22 mouse cellular contexts compared by ENCODE assay signal in genomic region chr3:122781417-122781816, GRCm38 (mm10). TPM values are rescaled to one million over a fixed set of nuclear protein-coding genes. Genes with fewer than 3 reads are reported as not detected.
DNase-seq lines count a peak whose midpoint lies in the region; ATAC-seq and TF ChIP-seq lines count a peak whose summit lies in the region.
"Had no signal": no experiment of that assay in that cellular context is flagged by ENCODE, and none has a peak within 500 bp of the region (broad histone marks: within the 10 kb centered on the region; RNA-seq: fewer than 3 reads in every experiment).

No protein-coding gene starts in this region.

- H3K9ac ChIP-seq in lung, embryonic 15.5 days: no peak overlapping the region
- no peak overlapping the region for H3K9ac ChIP-seq in lung, postnatal 0 days (replicated peaks; ENCODE audit: low read depth)
- H3K9ac ChIP-seq in stomach, embryonic 15.5 days: no peak overlapping the region
- no peak overlapping the region for H3K9ac ChIP-seq in stomach, postnatal 0 days (ENCODE audit: low read length)
- H3K9ac ChIP-seq: embryonic facial prominence, embryonic 13.5 days; embryonic facial prominence, embryonic 15.5 days; forebrain, embryonic 12.5 days had no signal

- H3K36me3 ChIP-seq in lung, embryonic 15.5 days: peaks cover 20% of the 10 kb centered on the region
- no peaks in the 10 kb centered on the region for H3K36me3 ChIP-seq in lung, postnatal 0 days (ENCODE audit: insufficient read depth, low read length)
- H3K36me3 ChIP-seq in stomach, embryonic 15.5 days: peaks cover 10% of the 10 kb centered on the region; the same call in 1 of the 2 replicates
- 0 out of 2 replicates have a peak, but pooled peaks cover 4% of the 10 kb centered on the region for H3K36me3 ChIP-seq in stomach, postnatal 0 days (ENCODE audit: control insufficient read depth, insufficient read depth, low read length)
- H3K36me3 ChIP-seq: embryonic facial prominence, embryonic 15.5 days; forebrain, embryonic 12.5 days had no signal

- no peaks in the 10 kb centered on the region for H3K9me3 ChIP-seq in lung, embryonic 15.5 days
- H3K9me3 ChIP-seq in lung, postnatal 0 days (ENCODE audit: low read length): no peaks in the 10 kb centered on the region
- H3K9me3 ChIP-seq in stomach, embryonic 15.5 days: no peaks in the 10 kb centered on the region
- H3K9me3 ChIP-seq in stomach, postnatal 0 days (ENCODE audit: control insufficient read depth, low read length): no peaks in the 10 kb centered on the region
- H3K9me3 ChIP-seq: embryonic facial prominence, embryonic 13.5 days; embryonic facial prominence, embryonic 15.5 days; forebrain, embryonic 10.5 days; forebrain, embryonic 12.5 days had no signal

- WGBS in lung, embryonic 15.5 days: 56% methylated on average over 6 of the region's 6 CpGs
- WGBS in lung, postnatal 0 days: 45% methylated on average over 6 of the region's 6 CpGs
- 60% methylated on average over 6 of the region's 6 CpGs for WGBS in stomach, embryonic 15.5 days
- 31% methylated on average over 6 of the region's 6 CpGs for WGBS in stomach, postnatal 0 days

- ATAC-seq in lung, embryonic 15.5 days (ENCODE audit: borderline replicate concordance, extremely low read depth, low FRiP score, low TSS enrichment): no peak
- peak; percentile 65 for ATAC-seq in lung, postnatal 0 days
- no peak for ATAC-seq in stomach, embryonic 15.5 days (ENCODE audit: insufficient read depth, low FRiP score, low read depth)
- ATAC-seq in stomach, postnatal 0 days (ENCODE audit: low FRiP score, low TSS enrichment): no peak
- ATAC-seq: forebrain, embryonic 14.5 days had no signal

- 0 out of 2 replicates have a peak overlapping the region, but pooled peaks have one; percentile 11 for H3K27ac ChIP-seq in lung, embryonic 15.5 days
- H3K27ac ChIP-seq in lung, postnatal 0 days (ENCODE audit: low read length): no peak overlapping the region
- peak overlapping the region; percentile 16; the same call in 1 of the 2 replicates for H3K27ac ChIP-seq in stomach, embryonic 15.5 days
- H3K27ac ChIP-seq in stomach, postnatal 0 days (replicated peaks): no peak overlapping the region
- H3K27ac ChIP-seq: embryonic facial prominence, embryonic 13.5 days; embryonic facial prominence, embryonic 15.5 days; forebrain, embryonic 10.5 days; forebrain, embryonic 12.5 days had no signal

- H3K4me3 ChIP-seq in lung, embryonic 15.5 days: no peak overlapping the region
- H3K4me3 ChIP-seq in lung, postnatal 0 days (ENCODE audit: low read depth, low read length): no peak overlapping the region
- no peak overlapping the region for H3K4me3 ChIP-seq in stomach, embryonic 15.5 days (replicated peaks)
- no peak overlapping the region for H3K4me3 ChIP-seq in stomach, postnatal 0 days (ENCODE audit: low read depth, low read length)
- H3K4me3 ChIP-seq: embryonic facial prominence, embryonic 13.5 days; embryonic facial prominence, embryonic 15.5 days; erythroblast, embryonic 14.5 days; forebrain, embryonic 10.5 days; forebrain, embryonic 12.5 days had no signal

- no peaks in the 10 kb centered on the region for H3K27me3 ChIP-seq in lung, embryonic 15.5 days
- no peaks in the 10 kb centered on the region for H3K27me3 ChIP-seq in lung, postnatal 0 days (replicated peaks; ENCODE audit: insufficient read depth, low read length)
- no peaks in the 10 kb centered on the region for H3K27me3 ChIP-seq in stomach, embryonic 15.5 days (replicated peaks)
- H3K27me3 ChIP-seq in stomach, postnatal 0 days (ENCODE audit: control insufficient read depth, insufficient read depth, low read length): no peaks in the 10 kb centered on the region
- H3K27me3 ChIP-seq: embryonic facial prominence, embryonic 13.5 days; embryonic facial prominence, embryonic 15.5 days; forebrain, embryonic 12.5 days had no signal

- TF ChIP-seq CTCF in lung, postnatal 0 days (IDR thresholded peaks at IDR 0.05): no peak
- no peak for TF ChIP-seq CTCF in stomach, postnatal 0 days (IDR thresholded peaks at IDR 0.05; ENCODE audit: low read depth)

- H3K4me1 ChIP-seq in lung, embryonic 15.5 days: no peaks in the 10 kb centered on the region
- no peaks in the 10 kb centered on the region for H3K4me1 ChIP-seq in lung, postnatal 0 days (ENCODE audit: insufficient read depth, low read depth, low read length)
- no peaks in the 10 kb centered on the region for H3K4me1 ChIP-seq in stomach, embryonic 15.5 days
- no peaks in the 10 kb centered on the region for H3K4me1 ChIP-seq in stomach, postnatal 0 days (replicated peaks; ENCODE audit: control insufficient read depth, insufficient read depth)
- H3K4me1 ChIP-seq: embryonic facial prominence, embryonic 13.5 days; embryonic facial prominence, embryonic 15.5 days; forebrain, embryonic 10.5 days; forebrain, embryonic 12.5 days had no signal

- TF ChIP-seq EP300 in lung, postnatal 0 days (IDR thresholded peaks at IDR 0.05): no peak
- TF ChIP-seq EP300 in stomach, postnatal 0 days (optimal IDR thresholded peaks at IDR 0.05): no peak

- H3K4me2 ChIP-seq in lung, embryonic 15.5 days: no peak overlapping the region
- H3K4me2 ChIP-seq in lung, postnatal 0 days (replicated peaks; ENCODE audit: low read depth, low read length): no peak overlapping the region
- H3K4me2 ChIP-seq in stomach, embryonic 15.5 days: no peak overlapping the region
- H3K4me2 ChIP-seq in stomach, postnatal 0 days (replicated peaks; ENCODE audit: low read depth): no peak overlapping the region
- H3K4me2 ChIP-seq: embryonic facial prominence, embryonic 13.5 days; embryonic facial prominence, embryonic 15.5 days; forebrain, embryonic 12.5 days had no signal

- no peak for DNase-seq in lung, postnatal 36 days
- DNase-seq in lung, postnatal 0 days (ENCODE audit: low spot score): peak; percentile 54
- DNase-seq in lung, postnatal 25 days (ENCODE audit: low spot score): no peak
- no peak for DNase-seq in stomach, postnatal 0 days (ENCODE audit: low spot score)
- DNase-seq: adrenal gland, adult 2 months; adrenal gland, postnatal 10 days; adrenal gland, postnatal 25 days; cerebellum, adult 11 months; cerebellum, adult 18-20 months; cerebellum, adult 8-10 months; cerebellum, adult 9-11 months; cerebellum, postnatal 14 days; cerebellum, postnatal 36 days; embryo, embryonic 11 days had no signal

RNA-seq across cellular contexts. Expression of gene Pde5a, which starts 52.7 kb away (rescaled TPM):
- 27.8 and 28.9 TPM in 2 replicates for polyA plus RNA-seq in lung, embryonic 15.5 days (2015; fragmentation: Nextera tagmentation; extraction: Ambion mirVana)
- 16.6 and 22.7 TPM in 2 replicates for polyA plus RNA-seq in lung, postnatal 0 days (2015; fragmentation: Nextera tagmentation; extraction: Ambion mirVana)
- polyA plus RNA-seq in stomach, embryonic 15.5 days (2015; fragmentation: Nextera tagmentation; extraction: Ambion mirVana): 19.5 and 19.8 TPM in 2 replicates
- polyA plus RNA-seq in stomach, postnatal 0 days (2015; fragmentation: Nextera tagmentation; extraction: Ambion mirVana): 12.0 and 12.8 TPM in 2 replicates
- polyA plus RNA-seq: erythroblast, embryonic 14.5 days had no signal

Comparison
In these comparisons a context has a peak if more than half of its experiments do, and no peak if none do; other contexts are left out.
1. H3K27ac ChIP-seq: peak in lung, embryonic 15.5 days (single experiment) and stomach, embryonic 15.5 days (single experiment); none in lung, postnatal 0 days (single experiment) and stomach, postnatal 0 days (single experiment).